Mouse (Mus musculus): ENCODE measurements around the gene Dap. TPM values are rescaled to one million over a fixed set of nuclear protein-coding genes. Genes with fewer than 3 reads are reported as not detected.
A peak's percentile ranks its signal among the peaks of the same experiment; 100 is the strongest.

Gene Dap
- 10 to 100 TPM; 69.4 to 78.0 TPM for total RNA-seq (2021)
- long read RNA-seq, experiment 1, transcript Dap-201 (4 exons, 1,555 nt), result major isoform, 140 of 146 reads
- long read RNA-seq, experiment 1, partial matches to known transcripts, result 4 of 146 reads
- long read RNA-seq, experiment 1, other reads (novel, unspliced or antisense), result 2 of 146 reads
- long read RNA-seq, experiment 2, transcript Dap-201 (4 exons, 1,555 nt), result major isoform, 148 of 154 reads
- long read RNA-seq, experiment 2, partial matches to known transcripts, result 5 of 154 reads
- long read RNA-seq, experiment 2, other reads (novel, unspliced or antisense), result 0 of 154 reads

- DNase-seq (ENCODE audit: low spot score in 2 of 2), result peak; percentile 97 to 99
These were observed at the start of gene Dap for GRCm38 (mm10) chr15:31224135-31224761. Gene Dap, plus strand, starts transcription at chr15:31224314.

- DNase-seq (ENCODE audit: low spot score in 2 of 2), result no peak
These were observed 47.5 kb upstream of the Dap start for GRCm38 (mm10) chr15:31176566-31176965.

GRCm38 (mm10) chr15:31184651-31185443 is 39.3 kb upstream of the Dap start:
- no peak for DNase-seq (ENCODE audit: low spot score in 2 of 2)

- no peak for DNase-seq (ENCODE audit: low spot score in 2 of 2)
These were observed 38.6 kb upstream of the Dap start for GRCm38 (mm10) chr15:31185506-31185905.

- DNase-seq (ENCODE audit: low spot score in 2 of 2), result no peak
These were observed 37.7 kb upstream of the Dap start for GRCm38 (mm10) chr15:31186371-31186901.

GRCm38 (mm10) chr15:31192563-31192962 is 31.6 kb upstream of the Dap start:
- DNase-seq (ENCODE audit: low spot score in 2 of 2), result no peak

GRCm38 (mm10) chr15:31195776-31196175 is 28.3 kb upstream of the Dap start:
- DNase-seq (ENCODE audit: low spot score in 2 of 2), result no peak

- peak in 1 of 2 experiments; percentile 59 for DNase-seq (ENCODE audit: low spot score in 2 of 2)
These were observed 16.6 kb upstream of the Dap start for GRCm38 (mm10) chr15:31207346-31208093.

GRCm38 (mm10) chr15:31211910-31212309 is 12.2 kb upstream of the Dap start:
- no peak for DNase-seq (ENCODE audit: low spot score in 2 of 2)

- no peak for DNase-seq (ENCODE audit: low spot score in 2 of 2)
These were observed 10.4 kb upstream of the Dap start for GRCm38 (mm10) chr15:31213619-31214270.

GRCm38 (mm10) chr15:31222216-31222615 is 1.9 kb upstream of the Dap start:
- no peak for DNase-seq (ENCODE audit: low spot score in 2 of 2)

- no peak for DNase-seq (ENCODE audit: low spot score in 2 of 2)
These were observed 449 bp upstream of the Dap start for GRCm38 (mm10) chr15:31223596-31224134.

GRCm38 (mm10) chr15:31224806-31225642 is 910 bp downstream of the Dap start:
- DNase-seq (ENCODE audit: low spot score in 2 of 2), result no peak

- DNase-seq (ENCODE audit: low spot score in 2 of 2), result no peak
These were observed 1.7 kb downstream of the Dap start for GRCm38 (mm10) chr15:31225643-31226325.

GRCm38 (mm10) chr15:31226464-31226863 is 2.4 kb downstream of the Dap start:
- no peak for DNase-seq (ENCODE audit: low spot score in 2 of 2)

GRCm38 (mm10) chr15:31227793-31228192 is 3.7 kb downstream of the Dap start:
- DNase-seq (ENCODE audit: low spot score in 2 of 2), result no peak

- DNase-seq (ENCODE audit: low spot score in 2 of 2), result no peak
These were observed 8.9 kb downstream of the Dap start for GRCm38 (mm10) chr15:31233006-31233405.

- DNase-seq (ENCODE audit: low spot score in 2 of 2), result no peak
These were observed 11.9 kb downstream of the Dap start for GRCm38 (mm10) chr15:31235794-31236548.
